Mouse (Mus musculus): ENCODE results near the gene Cryab.

Gene Cryab

GRCm38 (mm10) chr9:50795266-50795665, 44.1 kb downstream of the Cryab start:
- no peak for DNase-seq (ENCODE audit: extremely low spot score, low read depth, low spot score)

GRCm38 (mm10) chr9:50796776-50797175, 45.7 kb downstream of the Cryab start:
- DNase-seq (ENCODE audit: extremely low spot score, low read depth, low spot score), result no peak

GRCm38 (mm10) chr9:50797641-50798040, 46.5 kb downstream of the Cryab start:
- DNase-seq (ENCODE audit: extremely low spot score, low read depth, low spot score), result no peak

GRCm38 (mm10) chr9:50798368-50798767, 47.2 kb downstream of the Cryab start:
- no peak for DNase-seq (ENCODE audit: extremely low spot score, low read depth, low spot score)

- no peak for DNase-seq (ENCODE audit: extremely low spot score, low read depth, low spot score)
Measured at GRCm38 (mm10) chr9:50800985-50801384, 49.9 kb downstream of the Cryab start.

- no peak for DNase-seq (ENCODE audit: extremely low spot score, low read depth, low spot score)
Measured at GRCm38 (mm10) chr9:50803055-50803671, 52.0 kb downstream of the Cryab start.

Data from hindlimb bud, embryonic 11.5 days (tissue).